9 mouse cellular contexts compared by ENCODE assay signal in the genomic region with DNA sequence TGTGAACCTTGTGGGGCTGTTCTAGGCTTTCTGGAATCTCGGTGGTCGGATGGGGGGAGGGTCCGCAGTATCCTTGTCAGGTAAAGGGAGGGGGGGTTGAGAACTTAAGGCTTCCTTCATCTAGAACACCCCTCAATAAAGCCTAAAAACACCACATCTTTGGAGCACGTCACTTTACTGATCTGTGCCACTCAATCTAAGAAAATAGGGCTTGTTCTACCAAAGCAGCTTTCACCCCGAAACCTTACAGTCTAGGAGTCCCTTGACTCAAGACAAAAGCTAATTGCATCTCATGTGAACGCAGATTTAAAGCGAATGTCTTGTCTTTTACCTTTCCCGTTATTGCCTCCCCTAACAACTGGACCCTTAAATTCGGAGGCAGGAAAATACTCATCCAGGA. TPM values are rescaled to one million over a fixed set of nuclear protein-coding genes. Genes with fewer than 3 reads are reported as not detected.
DNase-seq lines count a peak whose midpoint lies in the region; ATAC-seq and TF ChIP-seq lines count a peak whose summit lies in the region.
"Had no signal": no experiment of that assay in that cellular context is flagged by ENCODE, and none has a peak within 500 bp of the region (broad histone marks: within the 10 kb centered on the region; RNA-seq: fewer than 3 reads in every experiment).

No protein-coding gene starts in this region.

- DNase-seq in heart, postnatal 0 days (ENCODE audit: low spot score) = no peak
- no peak for DNase-seq in heart, postnatal 14 days
- no peak for DNase-seq in embryonic facial prominence, embryonic 10.5 days (ENCODE audit: low spot score)
- DNase-seq in intestine, embryonic 14.5 days (ENCODE audit: low spot score) = no peak
- peak; percentile 31 for DNase-seq in neural tube, embryonic 10.5 days (ENCODE audit: extremely low spot score, low spot score)
- no peak for DNase-seq in ovary, postnatal 10 days (ENCODE audit: low spot score)
- no peak for DNase-seq in urinary bladder, postnatal 25 days (ENCODE audit: low spot score)
- DNase-seq: adrenal gland, postnatal 25 days had no signal

- peaks cover 74% of the 10 kb centered on the region for H3K27me3 ChIP-seq in heart, postnatal 0 days (ENCODE audit: control insufficient read depth, insufficient read depth, low read length)
- peaks cover 82% of the 10 kb centered on the region for H3K27me3 ChIP-seq in embryonic facial prominence, embryonic 10.5 days (replicated peaks; ENCODE audit: low read depth, poor library complexity, severe bottlenecking)
- peaks cover 76% of the 10 kb centered on the region for H3K27me3 ChIP-seq in intestine, embryonic 14.5 days (replicated peaks; ENCODE audit: control insufficient read depth, insufficient read depth, low read length)

- TF ChIP-seq EP300 in heart, postnatal 0 days (IDR thresholded peaks at IDR 0.05; ENCODE audit: low read depth) = no peak

- H3K4me3 ChIP-seq in heart, postnatal 0 days (ENCODE audit: low read depth, low read length) = peak overlapping the region; percentile 63
- H3K4me3 ChIP-seq in embryonic facial prominence, embryonic 10.5 days = peak overlapping the region; percentile 62
- peak overlapping the region; percentile 22; the same call in 1 of the 2 replicates for H3K4me3 ChIP-seq in intestine, embryonic 14.5 days (ENCODE audit: low read depth, low read length)

- TF ChIP-seq CTCF in heart, postnatal 0 days (IDR thresholded peaks at IDR 0.05; ENCODE audit: low read depth) = no peak

- H3K4me2 ChIP-seq in heart, postnatal 0 days (ENCODE audit: low read depth, low read length) = peak overlapping the region; percentile 96
- peak overlapping the region; percentile 99 for H3K4me2 ChIP-seq in intestine, embryonic 14.5 days (ENCODE audit: low read length)

- intact Hi-C loops in heart, postnatal 14 days (cut with DNase I) = no loop called here

- H3K9me3 ChIP-seq in heart, postnatal 0 days (replicated peaks; ENCODE audit: control insufficient read depth, low read length) = no peaks in the 10 kb centered on the region
- no peaks in the 10 kb centered on the region for H3K9me3 ChIP-seq in embryonic facial prominence, embryonic 10.5 days
- no peaks in the 10 kb centered on the region for H3K9me3 ChIP-seq in intestine, embryonic 14.5 days (ENCODE audit: control insufficient read depth, low read length)

- H3K9ac ChIP-seq in heart, postnatal 0 days (replicated peaks; ENCODE audit: low read depth, low read length) = no peak overlapping the region
- H3K9ac ChIP-seq in intestine, embryonic 14.5 days (ENCODE audit: low read length) = no peak overlapping the region

- peaks cover 21% of the 10 kb centered on the region for H3K4me1 ChIP-seq in heart, postnatal 0 days (ENCODE audit: control insufficient read depth, insufficient read depth)
- peaks cover 38% of the 10 kb centered on the region for H3K4me1 ChIP-seq in embryonic facial prominence, embryonic 10.5 days
- peaks cover 19% of the 10 kb centered on the region; the same call in 1 of the 2 replicates for H3K4me1 ChIP-seq in intestine, embryonic 14.5 days (replicated peaks; ENCODE audit: control insufficient read depth, insufficient read depth, low read length)

- 9% methylated on average over 9 of the region's 9 CpGs for WGBS in heart, postnatal 0 days
- WGBS in embryonic facial prominence, embryonic 10.5 days = 4% methylated on average over 9 of the region's 9 CpGs
- 6% methylated on average over 9 of the region's 9 CpGs for WGBS in intestine, embryonic 14.5 days

- H3K36me3 ChIP-seq in heart, postnatal 0 days (replicated peaks; ENCODE audit: control insufficient read depth, insufficient read depth, low read length) = no peaks in the 10 kb centered on the region
- no peaks in the 10 kb centered on the region for H3K36me3 ChIP-seq in embryonic facial prominence, embryonic 10.5 days (replicated peaks)
- no peaks in the 10 kb centered on the region for H3K36me3 ChIP-seq in intestine, embryonic 14.5 days (ENCODE audit: control insufficient read depth, insufficient read depth, low read length)

- ATAC-seq in heart, postnatal 0 days (ENCODE audit: insufficient read depth, low read depth) = no peak
- no peak for ATAC-seq in intestine, embryonic 14.5 days (replicated peaks; ENCODE audit: low FRiP score, low TSS enrichment, low read depth)
- ATAC-seq in activated CD4-positive, CD25-positive, alpha-beta regulatory T cell, adult 4 months = no peak

- no peak overlapping the region for H3K27ac ChIP-seq in heart, postnatal 0 days (ENCODE audit: low read depth)
- no peak overlapping the region for H3K27ac ChIP-seq in embryonic facial prominence, embryonic 10.5 days (replicated peaks)
- no peak overlapping the region for H3K27ac ChIP-seq in intestine, embryonic 14.5 days (ENCODE audit: low read depth)

RNA-seq across cellular contexts. Expression of a gene that starts 0.5 kb away (rescaled TPM):
- not detected in 2 replicates for total RNA-seq in heart, postnatal 0 days (2014; rRNA removed; ENCODE audit: low replicate concordance)
- polyA plus RNA-seq in heart, postnatal 0 days (2015; fragmentation: Nextera tagmentation; extraction: Ambion mirVana) = not detected in 2 replicates
- not detected for total RNA-seq in heart, postnatal 14 days (2021)
- 0.71 and 1.0 TPM in 2 replicates for polyA plus RNA-seq in embryonic facial prominence, embryonic 10.5 days (2016; fragmentation: Nextera tagmentation; extraction: Ambion mirVana)
- polyA plus RNA-seq in intestine, embryonic 14.5 days (2014; fragmentation: Nextera tagmentation; extraction: Ambion mirVana) = 0.93 and 0.95 TPM in 2 replicates
- not detected for polyA plus RNA-seq in activated CD4-positive, CD25-positive, alpha-beta regulatory T cell, adult 4 months (2017; shearing (Covaris generic))
- total RNA-seq: adrenal gland, postnatal 25 days had no signal

RNA-seq across cellular contexts. Expression of a gene that starts 36.3 kb away (rescaled TPM):
- 13.6 and 25.0 TPM in 2 replicates for total RNA-seq in heart, postnatal 0 days (2014; rRNA removed; ENCODE audit: low replicate concordance)
- 17.9 and 20.2 TPM in 2 replicates for polyA plus RNA-seq in heart, postnatal 0 days (2015; fragmentation: Nextera tagmentation; extraction: Ambion mirVana)
- 10 to 100 TPM; 23.7 to 25.0 TPM for total RNA-seq in heart, postnatal 14 days (2021)
- 63.6 and 65.7 TPM in 2 replicates for polyA plus RNA-seq in embryonic facial prominence, embryonic 10.5 days (2016; fragmentation: Nextera tagmentation; extraction: Ambion mirVana)
- polyA plus RNA-seq in intestine, embryonic 14.5 days (2014; fragmentation: Nextera tagmentation; extraction: Ambion mirVana) = 43.8 and 43.9 TPM in 2 replicates
- polyA plus RNA-seq in activated CD4-positive, CD25-positive, alpha-beta regulatory T cell, adult 4 months (2017; shearing (Covaris generic)) = 10 to 100 TPM; 12.7 to 16.8 TPM

RNA-seq across cellular contexts. Expression of a gene that starts 36.3 kb away (rescaled TPM):
- not detected in 2 replicates for total RNA-seq in heart, postnatal 0 days (2014; rRNA removed; ENCODE audit: low replicate concordance)
- polyA plus RNA-seq in heart, postnatal 0 days (2015; fragmentation: Nextera tagmentation; extraction: Ambion mirVana) = 2.9 and 3.2 TPM in 2 replicates
- total RNA-seq in heart, postnatal 14 days (2021) = 1 to 10 TPM; 6.1 to 9.5 TPM
- polyA plus RNA-seq in embryonic facial prominence, embryonic 10.5 days (2016; fragmentation: Nextera tagmentation; extraction: Ambion mirVana) = 0.52 TPM in 1 of 2 replicates, not detected in the other
- 2.2 TPM in 2 replicates for polyA plus RNA-seq in intestine, embryonic 14.5 days (2014; fragmentation: Nextera tagmentation; extraction: Ambion mirVana)
- 1 to 10 TPM in 1 of 2 experiments, not detected in 1; 2.4 TPM for polyA plus RNA-seq in activated CD4-positive, CD25-positive, alpha-beta regulatory T cell, adult 4 months (2017; shearing (Covaris generic))
